Mouse (Mus musculus): ENCODE measurements around the gene Gemin7. TPM values are rescaled to one million over a fixed set of nuclear protein-coding genes. Genes with fewer than 3 reads are reported as not detected.

Gemin7 gene
- total RNA-seq (2021) (10 to 100 TPM; 48.5 to 48.6 TPM), polyA plus RNA-seq (2012; rRNA removed) (75.2 and 87.3 TPM in 2 replicates)
- long read RNA-seq, transcript Gemin7-201 (2 exons, 763 nt), result major isoform, 36 of 40 reads
- long read RNA-seq, partial matches to known transcripts, result 0 of 40 reads
- long read RNA-seq, other reads (novel, unspliced or antisense), result 4 of 40 reads

- peaks cover 3% of the 10 kb centered on the region; the same call in 1 of the 2 replicates for H3K27me3 ChIP-seq (ENCODE audit: control insufficient read depth, insufficient read depth, low read length)
- intact Hi-C loops (cut with DNase I), result no loop called here
- peak; percentile 52 for DNase-seq
- no peak within 1 kb of the TSS for H3K27ac ChIP-seq
- H3K4me3 ChIP-seq, result peak within 1 kb of the TSS; percentile 50
- H3K36me3 ChIP-seq (ENCODE audit: control insufficient read depth, insufficient read depth, low read length), result no peaks in the 10 kb centered on the region
- under 1% methylated on average over 56 of the region's 56 CpGs for whole genome bisulfite sequencing
- H3K79me2 ChIP-seq (replicated peaks; ENCODE audit: control insufficient read depth, insufficient read depth, low read length), result no peaks in the 10 kb centered on the region; the same call in 1 of the 2 replicates
- peak within 1 kb of the TSS; percentile 68 for H3K9ac ChIP-seq (ENCODE audit: low read depth, low read length)
- TF ChIP-seq EP300 (IDR thresholded peaks at IDR 0.05; ENCODE audit: insufficient read depth, low read depth, low read length) (no peak), POLR2A (IDR thresholded peaks at IDR 0.05; ENCODE audit: insufficient read depth, low read depth, low read length) (no peak), CTCF (IDR thresholded peaks at IDR 0.05) (no peak)
- H3K4me1 ChIP-seq (ENCODE audit: control insufficient read depth, insufficient read depth, low read length), result peaks cover 5% of the 10 kb centered on the region; the same call in 1 of the 2 replicates
These were observed at the start of gene Gemin7, which contains the start of gene Zfp296 for GRCm38 (mm10) chr7:19577141-19577852. TSS of gene Gemin7 (minus strand) at chr7:19577595. TSS of gene Zfp296 (plus strand) at chr7:19577287.

GRCm38 (mm10) chr7:19623433-19623832 is 46.0 kb upstream of the Gemin7 start:
- H3K27ac ChIP-seq, result no peak overlapping the region
- 61% methylated on average over 2 of the region's 2 CpGs for WGBS
- H3K4me3 ChIP-seq, result no peak overlapping the region
- H3K36me3 ChIP-seq (ENCODE audit: control insufficient read depth, insufficient read depth, low read length), result no peaks in the 10 kb centered on the region
- H3K4me1 ChIP-seq (ENCODE audit: control insufficient read depth, insufficient read depth, low read length), result no peaks in the 10 kb centered on the region
- no peaks in the 10 kb centered on the region for H3K27me3 ChIP-seq (ENCODE audit: control insufficient read depth, insufficient read depth, low read length)
- H3K9ac ChIP-seq (ENCODE audit: low read depth, low read length), result no peak overlapping the region
- TF ChIP-seq POLR2A (IDR thresholded peaks at IDR 0.05; ENCODE audit: insufficient read depth, low read depth, low read length) (no peak), EP300 (IDR thresholded peaks at IDR 0.05; ENCODE audit: insufficient read depth, low read depth, low read length) (no peak), CTCF (IDR thresholded peaks at IDR 0.05) (no peak)
- DNase-seq, result no peak
- H3K79me2 ChIP-seq (replicated peaks; ENCODE audit: control insufficient read depth, insufficient read depth, low read length), result no peaks in the 10 kb centered on the region
- intact Hi-C loops (cut with DNase I), result no loop called here

DNA sequence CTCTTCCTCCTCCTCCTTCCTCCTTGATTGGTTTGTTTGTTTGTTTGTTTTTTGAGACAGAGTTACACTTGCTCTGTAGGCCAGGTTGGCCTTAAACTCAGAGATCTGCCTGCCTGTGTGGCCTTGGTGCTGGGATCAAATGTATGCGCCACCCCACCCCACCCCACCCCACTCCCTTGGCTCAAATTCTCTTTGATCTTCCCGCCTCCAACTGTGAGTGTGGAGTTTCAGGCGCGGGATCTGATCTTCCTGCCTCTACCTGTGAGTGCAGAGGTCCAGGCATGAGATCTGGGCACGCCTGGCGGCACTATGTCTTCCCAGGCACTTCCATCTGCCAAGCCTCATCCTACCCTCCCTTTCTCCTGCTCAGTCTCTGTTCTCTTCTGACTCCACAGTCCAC is 44.8 kb upstream of the Gemin7 start:
- TF ChIP-seq EP300 (IDR thresholded peaks at IDR 0.05; ENCODE audit: insufficient read depth, low read depth, low read length) (no peak), POLR2A (IDR thresholded peaks at IDR 0.05; ENCODE audit: insufficient read depth, low read depth, low read length) (no peak), CTCF (IDR thresholded peaks at IDR 0.05) (no peak)
- no peaks in the 10 kb centered on the region for H3K27me3 ChIP-seq (ENCODE audit: control insufficient read depth, insufficient read depth, low read length)
- no peaks in the 10 kb centered on the region for H3K4me1 ChIP-seq (ENCODE audit: control insufficient read depth, insufficient read depth, low read length)
- DNase-seq, result no peak
- 69% methylated on average over 6 of the region's 6 CpGs for WGBS
- no peak overlapping the region for H3K9ac ChIP-seq (ENCODE audit: low read depth, low read length)
- no peak overlapping the region for H3K27ac ChIP-seq
- H3K79me2 ChIP-seq (replicated peaks; ENCODE audit: control insufficient read depth, insufficient read depth, low read length), result no peaks in the 10 kb centered on the region
- H3K4me3 ChIP-seq, result no peak overlapping the region
- intact Hi-C loops (cut with DNase I), result no loop called here
- no peaks in the 10 kb centered on the region for H3K36me3 ChIP-seq (ENCODE audit: control insufficient read depth, insufficient read depth, low read length)

- H3K36me3 ChIP-seq (ENCODE audit: control insufficient read depth, insufficient read depth, low read length), result no peaks in the 10 kb centered on the region
- intact Hi-C loops (cut with DNase I), result no loop called here
- no peak for DNase-seq
These were observed 43.4 kb upstream of the Gemin7 start for GRCm38 (mm10) chr7:19620811-19621210.

GRCm38 (mm10) chr7:19619004-19619801 is 41.8 kb upstream of the Gemin7 start:
- H3K27ac ChIP-seq, result no peak overlapping the region
- no peaks in the 10 kb centered on the region for H3K4me1 ChIP-seq (ENCODE audit: control insufficient read depth, insufficient read depth, low read length)
- H3K36me3 ChIP-seq (ENCODE audit: control insufficient read depth, insufficient read depth, low read length), result no peaks in the 10 kb centered on the region
- no peaks in the 10 kb centered on the region for H3K79me2 ChIP-seq (replicated peaks; ENCODE audit: control insufficient read depth, insufficient read depth, low read length)
- peak; percentile 63 to 67 for DNase-seq
- H3K9ac ChIP-seq (ENCODE audit: low read depth, low read length), result 0 out of 2 replicates have a peak overlapping the region, but pooled peaks have one; percentile 19
- intact Hi-C loops (cut with DNase I), result loop anchor here (1.0 to 2.0 kb wide), 3 partner anchors 28 to 214 kb away; no protein-coding TSS in a partner anchor
- no peaks in the 10 kb centered on the region for H3K27me3 ChIP-seq (ENCODE audit: control insufficient read depth, insufficient read depth, low read length)
- TF ChIP-seq EP300 (IDR thresholded peaks at IDR 0.05; ENCODE audit: insufficient read depth, low read depth, low read length) (0 out of 2 replicates have a peak, but pooled peaks have one; percentile 69), CTCF (IDR thresholded peaks at IDR 0.05) (peak; percentile 96; the same call in 1 of the 2 replicates), POLR2A (IDR thresholded peaks at IDR 0.05; ENCODE audit: insufficient read depth, low read depth, low read length) (no peak)
- no peak overlapping the region for H3K4me3 ChIP-seq
- 27% methylated on average over 35 of the region's 35 CpGs for WGBS

More at GRCm38 (mm10) chr7:19620811-19621210, 43.4 kb upstream of the Gemin7 start:
- TF ChIP-seq CTCF (IDR thresholded peaks at IDR 0.05) (no peak), EP300 (IDR thresholded peaks at IDR 0.05; ENCODE audit: insufficient read depth, low read depth, low read length) (no peak), POLR2A (IDR thresholded peaks at IDR 0.05; ENCODE audit: insufficient read depth, low read depth, low read length) (no peak)
- Histone ChIP-seq H3K79me2 (replicated peaks; ENCODE audit: control insufficient read depth, insufficient read depth, low read length) (no peaks in the 10 kb centered on the region), H3K4me3 (no peak overlapping the region), H3K4me1 (ENCODE audit: control insufficient read depth, insufficient read depth, low read length) (no peaks in the 10 kb centered on the region), H3K27ac (no peak overlapping the region), H3K9ac (ENCODE audit: low read depth, low read length) (no peak overlapping the region), H3K27me3 (ENCODE audit: control insufficient read depth, insufficient read depth, low read length) (no peaks in the 10 kb centered on the region)
- 93% methylated on average over 7 of the region's 7 CpGs for WGBS
